Mouse (Mus musculus): Measurements from ENCODE around the gene Fndc3b.

DNA sequence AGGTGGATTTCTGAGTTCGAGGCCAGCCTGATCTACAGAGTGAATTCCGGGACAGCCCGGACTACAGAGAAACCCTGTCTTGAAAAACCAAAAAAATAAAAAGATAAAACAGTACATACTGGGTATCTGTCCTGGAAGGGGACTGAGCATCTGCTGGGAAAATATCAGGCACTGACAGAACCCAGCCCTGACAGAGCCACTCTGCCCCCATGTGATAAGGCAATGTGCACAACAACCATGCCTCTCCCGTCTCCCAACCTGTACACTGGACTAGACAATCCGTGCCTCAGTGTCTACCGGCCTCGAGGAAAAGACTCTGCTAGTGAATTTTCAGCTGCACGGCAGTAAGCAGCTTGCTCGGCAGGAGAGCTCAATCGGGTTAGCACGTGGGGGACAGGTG, 97.3 kb downstream of the Fndc3b start:
- TF ChIP-seq CTCF (conservative IDR thresholded peaks at IDR 0.05; ENCODE audit: low read length): no peak
- TF ChIP-seq POU5F1 (IDR thresholded peaks at IDR 0.05; ENCODE audit: borderline replicate concordance, low read length): no peak

Measured in E14TG2a.4 (cell line).